Mouse (Mus musculus): ENCODE measurements around the gene Olfr514.

GRCm38 (mm10) chr7:108797205-108797933 is 28.4 kb downstream of the Olfr514 start:
- no peak for TF ChIP-seq CTCF (IDR thresholded peaks at IDR 0.05; ENCODE audit: borderline replicate concordance, insufficient read depth, low read length)
- no peak for TF ChIP-seq POLR2A (IDR thresholded peaks at IDR 0.05; ENCODE audit: low read depth, low read length)
